Mouse (Mus musculus) cerebellum, adult 2 months (tissue): ENCODE measurements at regions not wholly inside any gene's neighbourhood (a gene's known extent, or its start where the extent isn't known, plus 50 kb on each side); places are given as distances from the start of the nearest gene placed in this dataset.

Source experiments
- DNase-seq, 2 experiments: peaks; one replicate each; pipeline ENCODE4 v3.0.0; 2021
- H3K27ac ChIP-seq: fragments of 200-500 bp; 2 replicates; pipeline ENCODE4 v1.5.1; 2012; ENCODE audit warnings: low read length, control low read depth, inconsistent platforms; ENCODE audit not compliant: insufficient read depth
- H3K27me3 ChIP-seq: fragments of 200-500 bp; 2 replicates; pipeline ENCODE4 v1.6.1; 2012; ENCODE audit warnings: inconsistent platforms, mild to moderate bottlenecking, low read length, moderate library complexity; ENCODE audit not compliant: control insufficient read depth, insufficient read depth
- H3K4me1 ChIP-seq: fragments of 200-500 bp; 2 replicates; pipeline ENCODE4 v1.6.1; 2011; ENCODE audit warnings: low read length; ENCODE audit not compliant: control insufficient read depth, insufficient read depth
- H3K4me3 ChIP-seq: fragments of 200-500 bp; replicated peaks from 2 replicates; pipeline ENCODE3; 2011; ENCODE audit warnings: mild to moderate bottlenecking, low read depth, low read length, control low read depth; ENCODE audit not compliant: insufficient read depth
- CTCF ChIP-seq: fragments of 200-500 bp; IDR thresholded peaks from 2 replicates; pipeline ENCODE4 v1.5.1; 2011; ENCODE audit warnings: low read depth, mild to moderate bottlenecking, control low read depth, low read length, moderate library complexity, borderline replicate concordance; ENCODE audit not compliant: insufficient read depth
- POLR2A ChIP-seq: fragments of 200-500 bp; IDR thresholded peaks from 2 replicates; pipeline ENCODE4 v1.6.1; 2011; ENCODE audit warnings: low read length, control low read depth, borderline replicate concordance; ENCODE audit not compliant: insufficient read depth
- WGBS: fragments of 180-500 bp; shearing (Covaris S2); methylation state at CpG from one replicate; pipeline ENCODE4 v1.1.7; 2018; 5-methylcytosine and 5-hydroxymethylcytosine counted together

GRCm38 (mm10) chr6:31204839-31205238, 193.7 kb upstream of the Mkln1 start:
- no peak for TF ChIP-seq CTCF
- no peak for TF ChIP-seq POLR2A
- WGBS = 86% methylated on average over 4 of the region's 4 CpGs
- H3K4me3 ChIP-seq = no peak overlapping the region
- DNase-seq = no peak
- H3K4me1 ChIP-seq = peaks cover 20% of the 10 kb centered on the region
- no peak overlapping the region for H3K27ac ChIP-seq
- no peaks in the 10 kb centered on the region for H3K27me3 ChIP-seq

GRCm38 (mm10) chr6:31206106-31206505, 192.4 kb upstream of the Mkln1 start:
- peaks cover 19% of the 10 kb centered on the region for H3K4me1 ChIP-seq
- H3K27ac ChIP-seq = no peak overlapping the region
- whole genome bisulfite sequencing = 80% methylated on average over 7 of the region's 7 CpGs
- TF ChIP-seq CTCF = no peak
- TF ChIP-seq POLR2A = no peak
- no peaks in the 10 kb centered on the region for H3K27me3 ChIP-seq
- H3K4me3 ChIP-seq = no peak overlapping the region
- DNase-seq = no peak

- TF ChIP-seq POLR2A (no peak), CTCF (no peak)
- Histone ChIP-seq H3K27ac (no peak overlapping the region), H3K4me3 (no peak overlapping the region), H3K4me1 (peaks cover 17% of the 10 kb centered on the region), H3K27me3 (no peaks in the 10 kb centered on the region)
- WGBS = 64% methylated on average over 12 of the region's 12 CpGs
- DNase-seq = peak in 1 of 2 experiments; percentile 6
These were observed 191.3 kb upstream of the Mkln1 start for GRCm38 (mm10) chr6:31207231-31207630.

- peaks cover 25% of the 10 kb centered on the region for H3K4me1 ChIP-seq
- no peaks in the 10 kb centered on the region for H3K27me3 ChIP-seq
- H3K27ac ChIP-seq = no peak overlapping the region
- peak in 1 of 2 experiments; percentile 0 for DNase-seq
- WGBS = 96% methylated on average over 6 of the region's 6 CpGs
- TF ChIP-seq CTCF (no peak), POLR2A (no peak)
- H3K4me3 ChIP-seq = no peak overlapping the region
These were observed 190.3 kb upstream of the Mkln1 start for GRCm38 (mm10) chr6:31208224-31208623.

GRCm38 (mm10) chr6:31209411-31210139, 189.0 kb upstream of the Mkln1 start:
- TF ChIP-seq CTCF (no peak), POLR2A (no peak)
- H3K27ac ChIP-seq = no peak overlapping the region
- WGBS = 82% methylated on average over 15 of the region's 15 CpGs

GRCm38 (mm10) chr6:31210209-31210714, 188.3 kb upstream of the Mkln1 start:
- no peak for DNase-seq
- peaks cover 17% of the 10 kb centered on the region for H3K4me1 ChIP-seq
- no peak overlapping the region for H3K27ac ChIP-seq
- H3K27me3 ChIP-seq = no peaks in the 10 kb centered on the region
- H3K4me3 ChIP-seq = no peak overlapping the region
- WGBS = 75% methylated on average over 7 of the region's 7 CpGs
- TF ChIP-seq POLR2A = no peak
- TF ChIP-seq CTCF = no peak

More at GRCm38 (mm10) chr6:31209411-31210139, 189.0 kb upstream of the Mkln1 start:
- Histone ChIP-seq H3K4me3 (no peak overlapping the region), H3K4me1 (peaks cover 21% of the 10 kb centered on the region), H3K27me3 (no peaks in the 10 kb centered on the region)
- no peak for DNase-seq

GRCm38 (mm10) chr6:31211091-31211490, 187.4 kb upstream of the Mkln1 start:
- no peak for TF ChIP-seq CTCF
- DNase-seq = no peak
- Histone ChIP-seq H3K27me3 (no peaks in the 10 kb centered on the region), H3K27ac (no peak overlapping the region), H3K4me1 (peaks cover 15% of the 10 kb centered on the region), H3K4me3 (no peak overlapping the region)
- 68% methylated on average over 4 of the region's 4 CpGs for WGBS

- Histone ChIP-seq H3K27ac (no peak overlapping the region), H3K4me1 (peaks cover 13% of the 10 kb centered on the region), H3K27me3 (no peaks in the 10 kb centered on the region), H3K4me3 (no peak overlapping the region)
- 67% methylated on average over 5 of the region's 5 CpGs for WGBS
- no peak for TF ChIP-seq POLR2A
- no peak for TF ChIP-seq CTCF
- no peak for DNase-seq
These were observed 186.9 kb upstream of the Mkln1 start for GRCm38 (mm10) chr6:31211616-31212015.
